Mouse (Mus musculus) 416B (cell line): ENCODE measurements at regions not wholly inside any gene's neighbourhood (a gene's known extent, or its start where the extent isn't known, plus 50 kb on each side); places are given as distances from the start of the nearest gene placed in this dataset.

ENCODE experiments used
- DNase-seq: peaks from one replicate; pipeline ENCODE4 v3.0.0; 2011; ENCODE audit warnings: low read depth

- DNase-seq = no peak
These were observed 271.7 kb downstream of the Slc30a10 start for GRCm38 (mm10) chr1:185726324-185726723.

- no peak for DNase-seq
These were observed 272.2 kb downstream of the Slc30a10 start for GRCm38 (mm10) chr1:185726811-185727210.

- no peak for DNase-seq
These were observed 273.1 kb downstream of the Slc30a10 start for GRCm38 (mm10) chr1:185727749-185728148.

- DNase-seq = no peak
These were observed 273.8 kb downstream of the Slc30a10 start for GRCm38 (mm10) chr1:185728406-185728805.

- DNase-seq = no peak
These were observed 276.4 kb downstream of the Slc30a10 start for GRCm38 (mm10) chr1:185731062-185731461.

- DNase-seq = no peak
These were observed 282.1 kb downstream of the Slc30a10 start for GRCm38 (mm10) chr1:185736773-185737172.

GRCm38 (mm10) chr1:185741034-185741890 lies 286.6 kb downstream of the Slc30a10 start:
- no peak for DNase-seq

GRCm38 (mm10) chr1:185749251-185749650 lies 294.6 kb downstream of the Slc30a10 start:
- DNase-seq = no peak

- DNase-seq = no peak
These were observed 300.0 kb downstream of the Slc30a10 start for GRCm38 (mm10) chr1:185754486-185755290.

- no peak for DNase-seq
These were observed 302.7 kb downstream of the Slc30a10 start for GRCm38 (mm10) chr1:185757376-185757775.

- no peak for DNase-seq
These were observed 319.6 kb downstream of the Slc30a10 start for GRCm38 (mm10) chr1:185774202-185774601.

GRCm38 (mm10) chr1:185779604-185780003 lies 325.0 kb downstream of the Slc30a10 start:
- DNase-seq = no peak

- no peak for DNase-seq
These were observed 315.0 kb downstream of the Lyplal1 start for GRCm38 (mm10) chr1:185802156-185802555.

GRCm38 (mm10) chr1:185814901-185815300 lies 302.2 kb downstream of the Lyplal1 start:
- no peak for DNase-seq

GRCm38 (mm10) chr1:185819044-185819443 lies 298.1 kb downstream of the Lyplal1 start:
- DNase-seq = no peak

- DNase-seq = no peak
These were observed 294.9 kb downstream of the Lyplal1 start for GRCm38 (mm10) chr1:185822241-185822640.

GRCm38 (mm10) chr1:185823226-185823625 lies 293.9 kb downstream of the Lyplal1 start:
- DNase-seq = no peak

GRCm38 (mm10) chr1:185823956-185824355 lies 293.2 kb downstream of the Lyplal1 start:
- no peak for DNase-seq

- DNase-seq = no peak
These were observed 289.1 kb downstream of the Lyplal1 start for GRCm38 (mm10) chr1:185827986-185828385.

GRCm38 (mm10) chr1:185828486-185828885 lies 288.6 kb downstream of the Lyplal1 start:
- no peak for DNase-seq

- DNase-seq = no peak
These were observed 285.1 kb downstream of the Lyplal1 start for GRCm38 (mm10) chr1:185832059-185832458.

GRCm38 (mm10) chr1:185834171-185834570 lies 282.9 kb downstream of the Lyplal1 start:
- no peak for DNase-seq
